Mouse (Mus musculus) kidney, embryonic 14.5 days (tissue): Measurements from ENCODE around the gene Ptpn5. TPM values are rescaled to one million over a fixed set of nuclear protein-coding genes. Genes with fewer than 3 reads are reported as not detected.

Experiments
- ATAC-seq: fragments of 200-750 bp; cut with Nextera tagmentation; 2 replicates; pipeline ENCODE4 v1.8.0; 2017; ENCODE audit warnings: moderate number of reproducible peaks, mild to moderate bottlenecking, moderate TSS enrichment, moderate library complexity; ENCODE audit not compliant: low FRiP score, low TSS enrichment
- H3K27ac ChIP-seq: fragments of 300-500 bp; sonication (generic); 2 replicates; pipeline ENCODE4 v1.5.1; 2014; ENCODE audit warnings: low read depth, mild to moderate bottlenecking, low read length, moderate library complexity, mixed read lengths
- H3K27me3 ChIP-seq: fragments of 300-500 bp; sonication (generic); 2 replicates; pipeline ENCODE4 v1.6.1; 2014; ENCODE audit warnings: mild to moderate bottlenecking, low read length; ENCODE audit not compliant: control insufficient read depth, insufficient read depth
- H3K36me3 ChIP-seq: fragments of 300-500 bp; sonication (generic); 2 replicates; pipeline ENCODE4 v1.6.1; 2014; ENCODE audit warnings: low read length, mixed read lengths; ENCODE audit not compliant: control insufficient read depth, insufficient read depth
- H3K4me1 ChIP-seq: fragments of 300-500 bp; sonication (generic); 2 replicates; pipeline ENCODE4 v1.6.1; 2014; ENCODE audit warnings: low read length, mixed read lengths; ENCODE audit not compliant: control insufficient read depth, insufficient read depth
- H3K4me2 ChIP-seq: fragments of 300-500 bp; sonication (generic); replicated peaks from 2 replicates; pipeline ENCODE4 v1.6.1; 2014; ENCODE audit warnings: low read depth, mild to moderate bottlenecking, low read length
- H3K4me3 ChIP-seq: fragments of 300-500 bp; sonication (generic); 2 replicates; pipeline ENCODE4 v1.5.1; 2014; ENCODE audit warnings: mild to moderate bottlenecking, low read length
- H3K9ac ChIP-seq: fragments of 300-500 bp; sonication (generic); 2 replicates; pipeline ENCODE4 v1.6.1; 2014; ENCODE audit warnings: low read depth, mild to moderate bottlenecking, low read length, moderate library complexity
- H3K9me3 ChIP-seq: fragments of 300-500 bp; sonication (generic); 2 replicates; pipeline ENCODE4 v1.6.1; 2016; ENCODE audit warnings: low read length; ENCODE audit not compliant: control insufficient read depth
- WGBS: fragments of 180-500 bp; shearing (Covaris S2); extraction: QIAGEN DNeasy Blood & Tissue Kit; methylation state at CpG from one replicate; pipeline ENCODE4 v1.1.7; 2014; 5-methylcytosine and 5-hydroxymethylcytosine counted together
- polyA plus RNA-seq: library from polyadenylated mRNA; unstranded; fragments of >200 nt; fragmentation: Nextera tagmentation; extraction: Ambion mirVana; gene quantifications from 2 replicates; pipeline ENCODE4 v1.2.1, GENCODE M21; 2014

The Ptpn5 gene
- polyA plus RNA-seq, 1 experiment from 2014 or later = 0.57 TPM

DNA sequence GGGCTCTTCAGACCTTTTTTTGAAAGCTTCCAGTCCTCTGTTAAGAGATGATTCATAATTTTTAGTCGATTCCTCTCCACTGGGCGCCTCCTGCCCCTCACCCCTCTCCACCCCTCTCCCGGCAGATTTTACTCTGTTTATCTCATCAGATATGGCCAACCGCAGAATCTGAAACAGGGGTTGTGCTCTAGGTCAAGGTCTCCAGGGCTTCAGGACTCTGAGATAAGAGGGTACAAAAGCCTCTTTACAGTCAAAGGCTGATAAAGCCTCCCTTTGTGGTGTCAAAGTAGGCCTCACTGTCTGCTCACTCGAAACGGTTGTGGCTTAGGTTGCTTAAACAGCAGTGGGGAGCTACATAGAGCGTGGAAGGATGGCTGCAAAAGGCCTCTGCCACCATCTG is 74.1 kb downstream of the Ptpn5 start:
- Histone ChIP-seq H3K36me3 (no peaks in the 10 kb centered on the region), H3K4me2 (no peak overlapping the region), H3K27ac (no peak overlapping the region), H3K9ac (no peak overlapping the region), H3K4me1 (no peaks in the 10 kb centered on the region), H3K9me3 (no peaks in the 10 kb centered on the region), H3K4me3 (no peak overlapping the region), H3K27me3 (no peaks in the 10 kb centered on the region)
- 77% methylated on average over 7 of the region's 7 CpGs for WGBS
- no peak for ATAC-seq

DNA sequence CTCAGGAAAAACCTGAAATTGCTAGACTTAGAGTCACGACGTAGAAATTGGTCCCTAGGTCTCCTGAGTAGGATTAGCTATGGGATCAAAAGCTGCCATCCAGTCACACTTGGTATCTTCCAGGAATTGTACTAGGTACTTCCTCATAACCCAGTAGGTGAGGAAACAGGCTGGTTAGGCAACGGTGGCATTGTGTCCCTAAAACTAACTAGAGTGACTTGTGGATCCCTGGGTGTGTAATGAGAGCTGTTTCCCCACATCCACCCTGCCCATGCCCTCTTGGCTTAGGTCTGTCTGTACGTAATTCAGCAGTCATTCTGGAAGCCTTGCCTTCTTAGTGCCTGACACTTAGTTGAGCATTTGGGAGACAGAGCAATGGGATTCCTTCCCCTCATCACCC is 77.2 kb downstream of the Ptpn5 start:
- WGBS = 90% methylated on average over 4 of the region's 4 CpGs
- Histone ChIP-seq H3K4me2 (no peak overlapping the region), H3K9ac (no peak overlapping the region), H3K9me3 (no peaks in the 10 kb centered on the region), H3K36me3 (peaks cover 10% of the 10 kb centered on the region), H3K27me3 (no peaks in the 10 kb centered on the region), H3K4me3 (no peak overlapping the region), H3K4me1 (peaks cover 16% of the 10 kb centered on the region; the same call in 1 of the 2 replicates), H3K27ac (no peak overlapping the region)
- ATAC-seq = no peak

DNA sequence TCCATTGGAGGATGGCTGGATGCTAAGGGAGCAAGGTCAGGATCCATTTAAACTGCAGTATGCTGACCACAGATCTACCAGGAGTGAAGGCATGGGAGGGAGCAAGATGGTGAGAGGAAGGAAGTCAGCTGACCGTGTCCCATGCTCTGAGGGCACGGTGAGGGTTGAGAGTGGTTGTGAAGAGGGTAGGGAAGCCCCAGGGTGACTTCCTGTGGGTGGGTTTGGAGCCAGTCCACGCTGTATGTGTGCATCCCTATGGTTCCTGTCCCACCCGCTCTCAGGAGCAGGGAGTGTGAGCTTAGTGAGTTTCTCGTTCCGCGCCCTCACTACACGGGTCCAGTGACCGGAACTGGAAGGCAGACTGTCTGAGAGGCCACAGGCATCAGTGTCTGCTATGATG is 77.7 kb downstream of the Ptpn5 start:
- Histone ChIP-seq H3K4me1 (peaks cover 17% of the 10 kb centered on the region; the same call in 1 of the 2 replicates), H3K27me3 (no peaks in the 10 kb centered on the region), H3K4me2 (no peak overlapping the region), H3K9ac (no peak overlapping the region), H3K36me3 (peaks cover 10% of the 10 kb centered on the region), H3K9me3 (no peaks in the 10 kb centered on the region), H3K4me3 (no peak overlapping the region), H3K27ac (no peak overlapping the region)
- 74% methylated on average over 9 of the region's 9 CpGs for WGBS
- no peak for ATAC-seq

DNA sequence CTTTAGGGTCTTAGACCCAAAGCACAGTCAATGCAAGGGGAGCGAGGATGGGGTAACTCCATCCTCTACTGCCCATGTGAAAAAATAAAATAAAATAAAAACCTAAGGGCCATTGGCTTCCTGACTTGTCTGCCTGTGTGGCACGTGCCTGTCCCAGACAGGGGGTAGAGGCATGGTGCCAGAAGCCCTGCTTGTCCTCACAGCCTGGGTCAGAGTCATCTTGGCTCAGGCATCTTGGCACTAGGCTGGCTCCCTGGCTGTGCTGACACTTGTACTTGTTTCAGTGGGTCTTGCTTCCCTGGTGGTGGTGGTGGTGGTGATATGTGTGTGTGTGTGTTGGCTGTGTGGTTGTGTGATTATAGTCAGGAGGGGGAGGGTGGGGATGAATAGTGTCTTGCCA is 78.8 kb downstream of the Ptpn5 start:
- 88% methylated on average over 2 of the region's 2 CpGs for WGBS
- Histone ChIP-seq H3K9ac (no peak overlapping the region), H3K4me3 (no peak overlapping the region), H3K27ac (no peak overlapping the region), H3K4me2 (no peak overlapping the region), H3K27me3 (no peaks in the 10 kb centered on the region), H3K9me3 (no peaks in the 10 kb centered on the region), H3K36me3 (peaks cover 10% of the 10 kb centered on the region), H3K4me1 (peaks cover 17% of the 10 kb centered on the region; the same call in 1 of the 2 replicates)
- ATAC-seq = no peak

DNA sequence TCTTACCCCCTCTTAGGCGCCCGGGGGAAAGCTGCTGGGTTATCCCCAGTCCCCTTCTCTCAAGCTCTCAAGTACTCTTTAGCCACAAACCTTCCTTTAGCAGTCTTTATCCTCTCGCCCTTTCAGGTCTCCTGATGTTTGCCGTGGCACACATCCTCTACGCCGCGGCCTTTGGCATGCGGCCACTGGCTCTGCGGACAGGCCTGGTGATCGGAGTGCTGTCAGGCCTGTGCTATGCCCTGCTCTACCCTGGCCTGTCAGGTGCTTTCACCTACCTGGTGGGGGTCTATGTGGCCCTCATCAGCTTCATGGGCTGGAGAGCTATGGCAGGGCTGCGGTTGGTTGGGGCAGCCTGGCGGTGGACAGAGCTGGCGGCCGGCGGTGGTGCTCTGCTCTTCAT is 80.2 kb downstream of the Ptpn5 start:
- no peaks in the 10 kb centered on the region for H3K27me3 ChIP-seq
- no peak overlapping the region for H3K4me2 ChIP-seq
- H3K4me1 ChIP-seq = peaks cover 17% of the 10 kb centered on the region; the same call in 1 of the 2 replicates
- H3K4me3 ChIP-seq = no peak overlapping the region
- no peaks in the 10 kb centered on the region for H3K9me3 ChIP-seq
- WGBS = 96% methylated on average over 15 of the region's 15 CpGs
- H3K36me3 ChIP-seq = peaks cover 10% of the 10 kb centered on the region
- no peak for ATAC-seq
- H3K9ac ChIP-seq = no peak overlapping the region
- no peak overlapping the region for H3K27ac ChIP-seq

DNA sequence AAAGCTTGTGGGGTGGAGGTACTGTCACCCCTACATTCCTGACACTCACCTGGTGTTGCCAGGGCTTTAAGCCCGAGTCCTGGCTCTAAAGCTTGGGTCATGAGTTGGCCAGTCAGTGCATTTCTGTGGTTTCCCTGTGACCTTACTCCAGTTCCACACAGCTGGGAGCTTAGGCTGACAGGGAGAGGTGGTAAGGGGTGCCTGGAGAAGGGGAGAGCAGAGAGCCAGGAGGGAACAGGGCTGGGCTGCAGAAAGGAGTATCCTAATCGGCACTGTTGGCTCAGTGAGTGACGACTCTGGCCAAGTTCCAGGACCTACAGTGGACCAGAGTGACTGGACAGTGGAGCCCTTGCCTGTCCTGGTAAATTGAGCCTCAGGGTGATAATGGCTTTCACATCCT is 81.2 kb downstream of the Ptpn5 start:
- peak overlapping the region; percentile 84 for H3K27ac ChIP-seq
- H3K27me3 ChIP-seq = no peaks in the 10 kb centered on the region
- H3K4me2 ChIP-seq = peak overlapping the region; percentile 65; the same call in 1 of the 2 replicates
- peaks cover 17% of the 10 kb centered on the region; the same call in 1 of the 2 replicates for H3K4me1 ChIP-seq
- H3K36me3 ChIP-seq = peaks cover 10% of the 10 kb centered on the region
- H3K4me3 ChIP-seq = peak overlapping the region; percentile 1; the same call in 1 of the 2 replicates
- H3K9me3 ChIP-seq = no peaks in the 10 kb centered on the region
- ATAC-seq = no peak
- WGBS = 14% methylated on average over 3 of the region's 3 CpGs
- H3K9ac ChIP-seq = peak overlapping the region; percentile 34; the same call in 1 of the 2 replicates

DNA sequence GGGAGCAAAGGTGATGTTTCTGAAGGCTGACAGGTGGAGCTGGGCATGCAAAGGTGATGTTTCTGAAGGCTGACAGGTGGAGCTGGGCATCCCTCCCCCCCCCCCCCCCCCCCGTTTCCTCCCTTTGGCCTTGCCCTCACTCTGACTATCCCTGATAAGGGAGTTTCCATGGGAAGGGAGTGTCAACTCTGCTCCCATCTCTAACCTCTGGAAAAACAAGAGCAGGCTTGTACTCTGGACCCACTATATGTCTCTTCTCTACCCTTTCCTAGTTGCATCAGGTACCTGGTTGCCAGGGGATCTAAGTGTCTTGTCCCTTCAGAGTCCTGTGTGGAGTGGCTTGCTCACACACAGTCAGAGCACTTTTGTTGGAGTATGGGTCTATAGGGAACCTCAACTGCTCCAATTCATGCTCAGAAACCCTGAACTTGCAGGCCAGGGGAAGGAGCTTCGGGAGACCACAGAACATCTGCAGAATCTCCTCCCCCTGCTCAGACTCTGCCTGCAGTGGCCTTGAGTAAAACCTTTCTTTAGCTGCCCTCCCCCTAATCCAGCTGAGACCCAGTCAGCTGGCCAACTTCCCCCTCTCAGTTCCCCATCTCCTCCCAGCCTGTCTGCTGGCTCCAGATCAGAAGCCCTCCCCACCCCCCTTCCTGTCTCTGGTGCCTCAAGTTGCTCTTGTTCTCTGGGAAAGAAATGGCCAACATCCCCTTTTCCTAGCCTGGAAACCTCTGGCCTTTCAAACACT is 81.9 kb downstream of the Ptpn5 start:
- WGBS = 0% methylated on average over 2 of the region's 2 CpGs
- H3K4me1 ChIP-seq = peaks cover 17% of the 10 kb centered on the region; the same call in 1 of the 2 replicates
- H3K9me3 ChIP-seq = no peaks in the 10 kb centered on the region
- ATAC-seq = no peak
- H3K27me3 ChIP-seq = no peaks in the 10 kb centered on the region
- H3K4me3 ChIP-seq = peak overlapping the region; percentile 61
- H3K9ac ChIP-seq = peak overlapping the region; percentile 84; the same call in 1 of the 2 replicates
- peak overlapping the region; percentile 96 for H3K27ac ChIP-seq
- H3K4me2 ChIP-seq = peak overlapping the region; percentile 65
- H3K36me3 ChIP-seq = peaks cover 10% of the 10 kb centered on the region

DNA sequence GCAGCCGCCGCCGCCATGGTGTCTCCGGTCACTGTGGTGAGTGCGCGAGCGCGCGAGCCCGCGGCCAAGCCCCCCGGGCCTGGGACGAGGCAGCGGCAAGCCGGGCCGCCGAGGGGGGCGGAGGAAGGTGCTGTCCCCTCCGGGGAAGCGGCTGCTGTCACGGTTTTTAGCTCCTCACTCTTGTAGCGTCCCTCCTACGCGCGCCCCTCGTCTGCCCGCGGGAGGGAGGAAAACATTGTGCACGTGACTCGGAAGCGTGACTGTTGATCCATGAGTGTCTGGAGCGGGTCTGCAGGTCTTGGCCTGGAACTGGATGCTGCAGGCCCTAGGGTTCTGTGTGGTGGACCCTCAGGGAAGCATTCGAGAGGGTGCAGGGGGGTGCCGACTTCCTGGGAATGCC is 82.7 kb downstream of the Ptpn5 start:
- Histone ChIP-seq H3K4me2 (peak overlapping the region; percentile 65), H3K36me3 (peaks cover 10% of the 10 kb centered on the region), H3K9me3 (no peaks in the 10 kb centered on the region), H3K9ac (peak overlapping the region; percentile 84), H3K27ac (peak overlapping the region; percentile 96), H3K27me3 (no peaks in the 10 kb centered on the region), H3K4me1 (peaks cover 17% of the 10 kb centered on the region; the same call in 1 of the 2 replicates), H3K4me3 (peak overlapping the region; percentile 61)
- WGBS = under 1% methylated on average over 34 of the region's 34 CpGs
- ATAC-seq = peak; percentile 68

DNA sequence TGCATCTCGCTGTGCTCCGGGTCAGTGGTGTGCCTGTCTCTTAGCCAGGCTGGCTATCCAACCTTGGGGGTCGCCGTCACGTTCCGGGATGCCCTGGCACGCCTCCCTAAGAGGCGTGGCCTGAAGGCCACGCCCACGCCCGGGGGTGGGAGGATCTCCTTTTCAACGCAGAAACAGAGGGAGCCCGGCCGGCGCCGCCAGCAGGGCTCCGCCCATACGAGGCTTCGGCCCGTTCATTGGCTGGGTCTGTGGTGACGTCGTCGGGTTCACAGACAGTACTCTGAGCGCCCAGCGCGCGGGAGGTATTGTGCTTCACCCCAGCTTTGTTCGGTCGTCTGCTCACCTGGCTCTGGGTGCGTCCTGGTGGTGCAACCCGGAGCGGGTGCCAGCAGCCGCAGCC is 83.1 kb downstream of the Ptpn5 start, which contains the start of gene Tmem86a:
Gene Tmem86a (plus strand): TSS at position 236 of the 400 bp plus-strand sequence.
- H3K9ac ChIP-seq = peak within 1 kb of the TSS; percentile 84
- peak within 1 kb of the TSS; percentile 65 for H3K4me2 ChIP-seq
- peaks cover 10% of the 10 kb centered on the region for H3K36me3 ChIP-seq
- WGBS = under 1% methylated on average over 32 of the region's 33 CpGs
- H3K4me1 ChIP-seq = peaks cover 17% of the 10 kb centered on the region; the same call in 1 of the 2 replicates
- peak within 1 kb of the TSS; percentile 96 for H3K27ac ChIP-seq
- H3K4me3 ChIP-seq = peak within 1 kb of the TSS; percentile 61
- H3K27me3 ChIP-seq = no peaks in the 10 kb centered on the region
- H3K9me3 ChIP-seq = no peaks in the 10 kb centered on the region
- ATAC-seq = peak; percentile 99
